Mouse (Mus musculus) macrophage (primary cell): ENCODE measurements around the gene 1700029P11Rik. TPM values are rescaled to one million over a fixed set of nuclear protein-coding genes. Genes with fewer than 3 reads are reported as not detected.

Experiments
- H3K27ac ChIP-seq: fragments of 350-480 bp; formaldehyde crosslinking; 2 replicates; pipeline ENCODE4 v1.9.0; 2021
- H3K36me3 ChIP-seq: fragments of 350-480 bp; formaldehyde crosslinking; 2 replicates; pipeline ENCODE4 v1.9.0; 2021; ENCODE audit errors: inconsistent target
- H3K4me3 ChIP-seq: fragments of 350-480 bp; formaldehyde crosslinking; 2 replicates; pipeline ENCODE4 v1.9.0; 2021; ENCODE audit errors: inconsistent target
- H3K79me2 ChIP-seq: fragments of 350-480 bp; formaldehyde crosslinking; 2 replicates; pipeline ENCODE4 v1.9.0; 2021; ENCODE audit errors: inconsistent target
- WGBS: methylation state at CpG from one replicate; pipeline ENCODE4 v1.1.7; 2026; ENCODE audit warnings: inconsistent platforms; ENCODE audit not compliant: missing documents; 5-methylcytosine and 5-hydroxymethylcytosine counted together
- polyA plus RNA-seq: library from polyadenylated mRNA; stranded (reverse); fragments of 250-400 nt; gene quantifications from 3 replicates; pipeline ENCODE4 v1.2.4, GENCODE M21; 2018; ENCODE audit warnings: inconsistent platforms

1700029P11Rik gene
- polyA plus RNA-seq, 1 experiment from 2014 or later, result not detected

GRCm38 (mm10) chr15:82011947-82012346, 31.6 kb downstream of the 1700029P11Rik start:
- no peak overlapping the region for H3K27ac ChIP-seq
- no peaks in the 10 kb centered on the region for H3K36me3 ChIP-seq
- H3K4me3 ChIP-seq, result no peak overlapping the region
- 92% methylated on average over 6 of the region's 6 CpGs for WGBS
- H3K79me2 ChIP-seq, result no peaks in the 10 kb centered on the region; the same call in 1 of the 2 replicates

DNA sequence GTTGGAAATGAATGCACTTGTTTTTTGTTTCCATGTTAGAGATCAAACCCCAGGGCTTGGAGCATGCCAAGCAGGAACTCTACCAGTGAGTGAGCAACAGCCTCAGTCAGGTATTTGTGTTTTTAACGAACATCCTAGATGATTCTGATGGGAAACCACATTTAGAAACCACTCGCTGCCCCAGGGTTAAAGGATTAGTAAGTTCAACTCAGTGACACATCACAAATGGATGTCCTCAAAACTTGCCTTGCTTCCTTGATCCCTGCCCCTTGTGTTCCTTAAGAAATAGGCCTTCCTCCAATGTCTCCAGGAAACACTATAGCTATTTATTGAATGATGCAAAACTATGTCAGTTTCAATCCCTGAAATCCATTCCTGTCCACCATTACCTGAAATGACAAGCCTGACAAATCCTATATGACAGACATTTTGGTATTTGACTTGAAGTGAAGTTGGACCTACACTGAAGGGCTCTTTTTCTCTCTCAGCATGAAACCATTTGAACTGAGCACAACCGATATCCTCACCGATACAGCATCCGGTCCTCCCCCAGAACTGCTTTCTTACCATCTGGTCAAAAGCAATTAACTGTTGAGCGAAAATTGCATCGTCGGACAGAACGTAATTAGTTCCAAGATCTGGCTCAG, 34.5 kb downstream of the 1700029P11Rik start:
- no peaks in the 10 kb centered on the region; the same call in 1 of the 2 replicates for H3K79me2 ChIP-seq
- no peaks in the 10 kb centered on the region for H3K36me3 ChIP-seq
- WGBS, result 22% methylated on average over 9 of the region's 9 CpGs
- no peak overlapping the region for H3K27ac ChIP-seq
- H3K4me3 ChIP-seq, result peak overlapping the region; percentile 81

- no peaks in the 10 kb centered on the region; the same call in 1 of the 2 replicates for H3K79me2 ChIP-seq
- 2% methylated on average over 39 of the region's 39 CpGs for WGBS
- H3K36me3 ChIP-seq, result no peaks in the 10 kb centered on the region
- 0 out of 2 replicates have a peak overlapping the region, but pooled peaks have one; percentile 13 for H3K27ac ChIP-seq
- peak overlapping the region; percentile 81 for H3K4me3 ChIP-seq
These were observed 35.2 kb downstream of the 1700029P11Rik start for GRCm38 (mm10) chr15:82015392-82016100.

GRCm38 (mm10) chr15:82016101-82016808, 35.9 kb downstream of the 1700029P11Rik start:
- H3K36me3 ChIP-seq, result no peaks in the 10 kb centered on the region
- no peak overlapping the region for H3K27ac ChIP-seq
- H3K4me3 ChIP-seq, result peak overlapping the region; percentile 81
- WGBS, result under 1% methylated on average over 53 of the region's 53 CpGs
- H3K79me2 ChIP-seq, result no peaks in the 10 kb centered on the region; the same call in 1 of the 2 replicates

DNA sequence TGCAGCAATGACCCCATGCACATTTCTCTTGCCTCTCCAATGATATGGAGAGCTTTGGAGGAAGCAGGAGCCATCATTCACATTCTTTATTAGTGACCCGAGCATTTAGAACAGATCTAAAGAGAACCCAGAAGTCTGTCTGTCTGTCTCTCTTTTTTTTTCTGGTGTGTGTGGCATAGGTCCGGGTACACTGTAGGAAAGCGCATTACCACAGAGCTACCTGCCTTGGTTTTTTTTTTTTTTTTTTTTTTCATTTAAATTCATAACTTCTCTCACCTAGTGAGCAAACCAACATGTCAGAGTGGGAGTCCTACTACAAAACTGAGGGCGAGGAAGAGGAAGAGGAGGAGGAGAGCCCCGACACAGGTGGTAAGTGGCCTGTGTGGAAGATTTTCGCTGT, 36.5 kb downstream of the 1700029P11Rik start:
- Histone ChIP-seq H3K4me3 (peak overlapping the region; percentile 81), H3K36me3 (no peaks in the 10 kb centered on the region), H3K79me2 (no peaks in the 10 kb centered on the region; the same call in 1 of the 2 replicates), H3K27ac (no peak overlapping the region)
- 0% methylated on average over 3 of the region's 6 CpGs for WGBS

DNA sequence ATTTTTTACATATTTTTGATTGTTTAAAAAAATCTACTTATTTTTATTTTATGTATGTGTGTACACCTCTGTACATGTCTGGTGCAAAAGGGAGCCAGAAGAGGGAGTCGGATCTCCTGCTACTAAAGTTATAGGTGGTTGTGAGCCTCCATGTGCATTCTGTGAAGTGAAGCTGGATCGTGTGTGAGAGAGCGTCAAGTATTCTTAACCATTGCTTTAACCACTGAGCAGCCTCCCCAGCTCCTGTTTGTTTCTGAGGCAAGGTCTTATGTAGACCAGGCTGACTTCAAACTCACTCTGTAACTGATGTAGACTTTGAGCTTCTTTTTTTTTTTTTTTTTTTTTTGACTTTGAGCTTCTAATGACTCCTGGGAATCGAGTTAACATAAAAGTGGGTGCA, 37.1 kb downstream of the 1700029P11Rik start:
- no peaks in the 10 kb centered on the region for H3K36me3 ChIP-seq
- no peak overlapping the region for H3K4me3 ChIP-seq
- H3K27ac ChIP-seq, result no peak overlapping the region
- 55% methylated on average over 4 of the region's 4 CpGs for WGBS
- no peaks in the 10 kb centered on the region; the same call in 1 of the 2 replicates for H3K79me2 ChIP-seq

DNA sequence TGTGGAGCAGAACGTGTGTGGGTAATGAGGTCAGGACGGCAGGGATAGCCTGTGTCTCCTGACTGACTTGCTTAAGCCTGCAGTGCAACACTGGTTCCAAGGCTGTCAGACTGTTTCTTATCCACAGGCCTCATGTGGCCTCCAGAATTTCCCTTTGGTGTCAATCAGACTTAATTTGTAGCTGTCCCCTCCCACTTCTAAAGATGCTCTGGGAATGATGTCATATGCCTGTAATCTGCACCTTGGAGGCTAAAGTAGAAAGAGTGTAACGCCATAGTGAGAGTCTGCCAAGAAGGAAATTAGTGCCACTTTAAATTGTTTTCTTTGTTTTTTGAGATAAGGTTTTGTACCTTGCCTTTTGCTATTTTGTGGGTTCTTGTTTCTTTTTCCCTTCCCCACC, 38.9 kb downstream of the 1700029P11Rik start:
- Histone ChIP-seq H3K27ac (no peak overlapping the region), H3K79me2 (no peaks in the 10 kb centered on the region; the same call in 1 of the 2 replicates), H3K36me3 (0 out of 2 replicates have a peak, but pooled peaks cover 8% of the 10 kb centered on the region), H3K4me3 (no peak overlapping the region)
- 78% methylated on average over 3 of the region's 3 CpGs for WGBS

DNA sequence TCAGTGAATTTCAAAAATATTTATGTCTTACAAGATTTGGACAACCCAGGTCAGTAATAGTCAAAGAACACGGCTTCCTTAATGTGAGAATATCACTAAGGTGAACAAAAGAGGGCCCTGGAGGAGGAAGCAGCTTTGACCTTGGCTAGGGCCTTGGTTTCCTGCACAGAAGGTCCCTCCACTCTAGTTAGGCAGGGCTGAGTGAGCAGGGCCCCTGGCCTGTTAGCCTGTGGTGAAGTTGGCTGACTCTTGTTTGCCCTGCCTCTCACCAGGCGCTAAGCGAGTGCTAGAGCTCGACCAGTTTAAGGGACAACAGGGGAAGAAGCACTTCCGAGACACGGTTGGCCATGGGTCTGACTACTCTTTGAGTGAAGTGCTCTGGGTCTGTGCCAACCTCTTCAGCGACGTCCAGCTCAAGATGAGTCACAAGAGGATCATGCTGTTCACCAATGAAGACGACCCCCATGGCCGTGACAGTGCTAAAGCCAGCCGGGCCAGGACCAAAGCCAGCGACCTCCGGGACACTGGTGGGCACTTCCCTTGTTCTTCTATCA, 42.3 kb downstream of the 1700029P11Rik start:
- no peak overlapping the region for H3K4me3 ChIP-seq
- 0 out of 2 replicates have a peak, but pooled peaks cover 20% of the 10 kb centered on the region for H3K36me3 ChIP-seq
- WGBS, result 45% methylated on average over 13 of the region's 13 CpGs
- no peak overlapping the region for H3K27ac ChIP-seq
- no peaks in the 10 kb centered on the region for H3K79me2 ChIP-seq

DNA sequence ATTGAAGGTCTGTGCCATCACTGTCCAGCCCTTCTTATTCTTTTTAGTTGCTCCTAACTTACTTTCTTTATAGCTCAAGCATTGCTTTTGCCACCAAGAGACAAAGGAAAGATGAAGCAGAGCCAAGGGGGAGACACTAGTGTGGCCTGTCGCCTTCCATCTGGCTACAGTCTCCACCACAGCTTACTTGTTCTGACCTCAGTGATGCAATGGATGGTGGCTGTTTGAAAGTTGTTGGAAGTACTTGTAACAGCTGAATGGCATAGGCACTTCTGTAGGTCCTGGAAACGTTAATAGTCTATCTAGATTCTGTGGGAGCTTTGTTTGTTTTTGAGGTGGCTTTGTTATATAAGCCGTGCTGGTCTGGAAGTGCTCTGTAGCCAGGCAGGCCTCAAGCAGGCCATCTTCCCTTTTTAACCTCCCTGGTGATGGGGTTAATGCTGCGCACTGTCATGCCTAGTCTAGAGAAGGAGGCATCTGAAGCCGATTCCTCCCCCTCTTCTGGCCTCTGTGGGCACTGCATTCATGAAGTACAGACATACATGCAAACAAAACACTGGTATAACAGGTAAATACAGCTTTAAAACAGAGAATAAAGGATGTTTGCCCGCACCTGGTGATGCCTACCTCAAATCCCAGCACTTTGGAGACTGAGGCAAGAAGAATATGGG, 43.8 kb downstream of the 1700029P11Rik start:
- 85% methylated on average over 6 of the region's 6 CpGs for WGBS
- H3K36me3 ChIP-seq, result 0 out of 2 replicates have a peak, but pooled peaks cover 20% of the 10 kb centered on the region

DNA sequence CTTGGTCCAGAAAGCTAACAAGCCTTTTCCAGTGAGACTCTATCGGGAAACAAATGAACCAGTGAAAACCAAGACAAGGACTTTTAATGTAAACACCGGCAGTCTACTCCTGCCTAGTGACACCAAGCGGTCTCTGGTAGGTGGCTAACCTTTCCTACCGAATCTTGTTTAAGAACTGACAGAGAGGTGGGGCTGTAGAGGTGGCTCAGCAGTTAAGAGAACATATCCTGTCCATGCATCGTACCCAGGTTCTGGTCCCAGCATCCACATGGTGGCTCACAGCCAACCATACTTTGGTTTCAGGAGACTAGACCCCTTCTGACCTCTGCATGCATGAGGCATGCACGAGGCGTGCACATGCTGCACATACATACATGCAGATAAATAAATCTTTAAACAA, 46.9 kb downstream of the 1700029P11Rik start:
- 95% methylated on average over 7 of the region's 7 CpGs for WGBS
- H3K36me3 ChIP-seq, result peaks cover 28% of the 10 kb centered on the region; the same call in 1 of the 2 replicates
- no peak overlapping the region for H3K4me3 ChIP-seq
- no peak overlapping the region for H3K27ac ChIP-seq
- H3K79me2 ChIP-seq, result no peaks in the 10 kb centered on the region

More for the DNA sequence above, 43.8 kb downstream of the 1700029P11Rik start:
- Histone ChIP-seq H3K79me2 (no peaks in the 10 kb centered on the region), H3K4me3 (no peak overlapping the region), H3K27ac (no peak overlapping the region)

DNA sequence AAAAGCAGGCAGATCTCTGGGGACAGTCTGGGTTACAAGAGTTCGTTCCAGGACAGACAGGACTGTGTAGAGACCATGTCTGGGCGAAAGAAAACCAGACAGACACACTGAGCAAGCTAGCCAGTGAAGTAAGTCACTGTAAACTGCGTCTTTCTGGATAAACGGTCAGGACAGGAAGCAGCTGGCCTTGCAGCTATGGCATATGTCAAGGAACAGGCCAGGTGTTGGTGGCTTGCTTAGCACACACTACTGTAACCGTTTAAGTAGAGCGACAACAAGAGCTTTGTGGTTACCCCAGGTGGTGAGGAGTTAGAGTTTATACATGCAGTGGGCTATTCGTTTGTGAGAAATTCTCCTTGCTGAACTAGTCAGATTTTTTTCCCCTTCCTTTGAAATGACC, 47.4 kb downstream of the 1700029P11Rik start:
- Histone ChIP-seq H3K27ac (no peak overlapping the region), H3K36me3 (peaks cover 28% of the 10 kb centered on the region; the same call in 1 of the 2 replicates), H3K4me3 (no peak overlapping the region), H3K79me2 (no peaks in the 10 kb centered on the region)
- WGBS, result 46% methylated on average over 7 of the region's 7 CpGs
